ENCODE assay signal across 7 mouse cellular contexts in the genomic region with DNA sequence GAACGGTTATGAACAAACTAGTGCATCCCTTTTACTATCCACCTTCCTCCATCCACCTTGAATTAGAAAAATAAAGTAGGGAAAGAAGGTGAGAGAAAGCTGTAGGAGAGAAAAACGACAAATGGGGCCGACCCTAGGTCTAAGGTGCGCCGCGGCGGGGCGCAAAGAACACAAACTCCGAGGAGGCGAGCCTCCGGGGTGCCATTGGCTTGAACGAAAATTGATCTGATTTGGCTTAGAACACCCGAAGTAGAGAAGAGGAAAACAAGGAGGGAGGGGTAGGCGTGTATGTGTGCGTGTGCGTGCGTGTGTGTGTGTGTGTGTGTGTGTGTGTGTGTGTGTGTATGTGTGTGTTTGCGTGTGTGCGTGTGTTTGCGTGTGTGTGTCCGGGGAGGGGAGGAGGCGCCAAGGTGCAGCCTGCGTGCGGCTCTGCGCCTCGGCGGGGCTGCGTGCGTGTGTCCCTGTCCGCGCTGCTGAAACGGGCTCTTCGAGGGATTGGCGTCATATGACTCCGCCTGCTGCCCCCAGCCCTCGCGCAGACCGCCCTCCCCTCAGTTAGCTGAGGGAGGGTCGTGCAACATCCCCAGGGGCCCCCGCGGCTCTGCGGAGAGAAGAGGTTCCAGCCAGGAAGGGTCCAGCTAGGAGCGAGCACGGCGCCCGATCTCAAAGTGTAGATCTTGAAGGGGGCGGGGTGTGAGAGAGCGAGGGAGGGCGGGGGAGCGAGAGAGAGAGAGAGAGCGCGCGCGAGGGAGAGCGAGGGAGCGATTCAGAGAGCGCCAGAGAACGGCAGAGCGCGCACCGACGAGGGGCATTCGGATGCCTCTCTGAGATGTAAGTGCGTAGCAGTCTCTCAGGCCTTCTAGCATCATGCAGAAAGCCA. TPM values are rescaled to one million over a fixed set of nuclear protein-coding genes. Genes with fewer than 3 reads are reported as not detected.
A peak's percentile ranks its signal among the peaks of the same experiment; 100 is the strongest.
DNase-seq lines count a peak whose midpoint lies in the region; ATAC-seq lines count a peak whose summit lies in the region.

A gene (plus strand): TSS at position 778 of the 880 bp plus-strand sequence.

- peak within 1 kb of the TSS; percentile 64 for H3K4me2 ChIP-seq in midbrain, embryonic 14.5 days (ENCODE audit: low read length)

- H3K9me3 ChIP-seq in midbrain, embryonic 14.5 days (ENCODE audit: control insufficient read depth, low read length), result no peaks in the 10 kb centered on the region

- peak; percentile 45 to 48 for DNase-seq in B cell, adult 2 months
- peak; percentile 78 for DNase-seq in ZHBTc4 (ENCODE audit: low read depth, low spot score)
- DNase-seq in embryo, embryonic 11.5 days (ENCODE audit: low read depth, low spot score), result peak; percentile 46
- peak; percentile 10 to 12 for DNase-seq in heart, postnatal 14 days
- peak; percentile 68 to 71 for DNase-seq in left cerebral cortex, postnatal 14 days (ENCODE audit: low spot score in 2 of 2)
- peak; percentile 84 for DNase-seq in midbrain, embryonic 14.5 days

- no peak within 1 kb of the TSS for H3K27ac ChIP-seq in midbrain, embryonic 14.5 days (replicated peaks; ENCODE audit: low read depth, low read length)

- peaks cover 67% of the 10 kb centered on the region for H3K27me3 ChIP-seq in midbrain, embryonic 14.5 days (ENCODE audit: control insufficient read depth, insufficient read depth, low read length)

- peak; percentile 70 for ATAC-seq in midbrain, embryonic 14.5 days (ENCODE audit: low FRiP score, low TSS enrichment)
- no peak for ATAC-seq in activated CD4-positive, CD25-positive, alpha-beta regulatory T cell, adult 4 months

- H3K9ac ChIP-seq in midbrain, embryonic 14.5 days (replicated peaks; ENCODE audit: low read length), result peak within 1 kb of the TSS; percentile 42

- intact Hi-C loops in heart, postnatal 14 days (cut with DNase I), result no loop called here
- intact Hi-C loops in left cerebral cortex, postnatal 14 days (cut with DNase I), result loop anchor here (5.0 kb wide), 2 partner anchors 37 to 82 kb away; no protein-coding TSS in a partner anchor

- H3K4me1 ChIP-seq in midbrain, embryonic 14.5 days (ENCODE audit: control insufficient read depth, insufficient read depth, low read length), result peaks cover 14% of the 10 kb centered on the region; the same call in 1 of the 2 replicates

- no peaks in the 10 kb centered on the region for H3K36me3 ChIP-seq in midbrain, embryonic 14.5 days (ENCODE audit: control insufficient read depth, insufficient read depth, low read length)

- H3K4me3 ChIP-seq in midbrain, embryonic 14.5 days (replicated peaks; ENCODE audit: low read depth, low read length), result peak within 1 kb of the TSS; percentile 42

- under 1% methylated on average over 62 of the region's 64 CpGs for WGBS in midbrain, embryonic 14.5 days

RNA-seq across cellular contexts. Expression of the gene that starts here (rescaled TPM):
- total RNA-seq in heart, postnatal 14 days (2021), result not detected
- total RNA-seq in left cerebral cortex, postnatal 14 days (2021), result 100 to 1,000 TPM; 146 to 187 TPM
- 3.5 and 4.5 TPM in 2 replicates for polyA plus RNA-seq in midbrain, embryonic 14.5 days (2014; fragmentation: Nextera tagmentation; extraction: Ambion mirVana)
- not detected for polyA plus RNA-seq in activated CD4-positive, CD25-positive, alpha-beta regulatory T cell, adult 4 months (2017; shearing (Covaris generic))

Comparison
In these comparisons a context has a peak if more than half of its experiments do, and no peak if none do; other contexts are left out.
1. RNA of the gene that starts here (total RNA-seq): 146 to 187 TPM in left cerebral cortex, postnatal 14 days; not detected in heart, postnatal 14 days; every median in the first group is over 100 times any median in the second.
2. Peak in DNase-seq in heart, postnatal 14 days; RNA of the gene not detected or under 1 TPM.
3. DNase-seq: peak in every context shown above with its lines; median percentile 84 in midbrain, embryonic 14.5 days; 78 in ZHBTc4; 70 in left cerebral cortex, postnatal 14 days; 46 in B cell, adult 2 months; 46 in embryo, embryonic 11.5 days; 11 in heart, postnatal 14 days.